Mouse (Mus musculus) right cerebral cortex, adult 2 months (tissue): ENCODE results near the gene Faap24.

Experiments used
- DNase-seq, 2 experiments: peaks; one replicate each; pipeline ENCODE4 v3.0.0; 2021 to 2022; ENCODE audit warnings: low spot score in 2 of 2

The Faap24 gene

DNA sequence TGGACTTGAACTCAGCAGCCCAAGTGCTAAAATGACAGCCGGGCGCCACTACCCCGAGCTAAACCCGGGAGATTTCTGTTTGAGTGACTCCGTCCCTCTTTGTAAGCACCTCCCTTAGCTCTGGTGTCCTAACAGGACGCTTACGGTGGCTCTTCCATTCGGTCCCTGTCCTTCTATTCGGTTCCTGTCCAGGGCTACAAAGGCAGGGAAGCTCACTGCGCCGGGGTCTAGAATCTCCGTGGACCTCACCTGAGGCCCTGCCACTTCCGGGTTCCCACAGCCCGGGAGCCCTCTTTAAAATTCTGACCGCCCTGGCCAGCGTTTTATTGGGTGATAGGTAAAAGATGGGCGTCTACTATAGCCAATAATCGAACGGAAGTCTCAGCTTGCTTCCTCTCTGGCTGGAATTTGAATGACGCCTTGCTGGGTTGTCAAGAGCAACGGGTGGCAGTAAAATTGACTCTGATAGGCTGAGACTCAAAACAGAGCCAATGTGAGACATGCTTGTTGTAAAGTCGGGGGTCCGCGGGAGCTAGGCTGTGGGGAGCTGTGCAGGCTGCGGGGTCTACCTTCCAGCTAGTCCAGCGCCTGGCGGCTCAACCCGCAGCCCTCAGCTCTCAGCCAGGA lies at the start of gene Faap24, which contains the start of gene Cep89:
Gene Faap24 (minus strand): TSS at position 295 of the 627 bp plus-strand sequence.
Gene Cep89 (plus strand): TSS at position 494 of the 627 bp plus-strand sequence.
- DNase-seq: peak; percentile 98

DNA sequence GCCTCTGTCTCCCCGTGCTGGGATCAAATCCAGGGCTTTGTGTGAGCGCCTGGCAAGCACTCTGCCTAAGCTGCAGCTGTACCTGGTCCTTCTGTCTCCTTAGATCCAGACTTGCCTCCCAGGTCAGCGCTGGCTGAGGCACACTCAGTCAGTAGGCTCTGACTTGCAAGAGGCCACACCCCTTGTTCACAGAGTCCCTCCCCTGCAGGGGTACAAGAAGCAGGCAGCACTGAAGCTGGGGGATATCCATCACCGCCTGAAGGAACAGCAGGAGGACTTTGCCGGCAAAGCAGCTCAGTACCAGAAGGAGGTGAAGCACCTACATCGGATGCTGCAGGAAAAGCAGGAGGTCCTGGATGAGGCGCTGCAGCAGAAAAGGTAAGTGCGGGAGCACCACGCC lies 38.6 kb upstream of the Faap24 start:
- no peak for DNase-seq

- no peak for DNase-seq
These were observed 31.5 kb upstream of the Faap24 start for GRCm38 (mm10) chr7:35428146-35428545.

DNA sequence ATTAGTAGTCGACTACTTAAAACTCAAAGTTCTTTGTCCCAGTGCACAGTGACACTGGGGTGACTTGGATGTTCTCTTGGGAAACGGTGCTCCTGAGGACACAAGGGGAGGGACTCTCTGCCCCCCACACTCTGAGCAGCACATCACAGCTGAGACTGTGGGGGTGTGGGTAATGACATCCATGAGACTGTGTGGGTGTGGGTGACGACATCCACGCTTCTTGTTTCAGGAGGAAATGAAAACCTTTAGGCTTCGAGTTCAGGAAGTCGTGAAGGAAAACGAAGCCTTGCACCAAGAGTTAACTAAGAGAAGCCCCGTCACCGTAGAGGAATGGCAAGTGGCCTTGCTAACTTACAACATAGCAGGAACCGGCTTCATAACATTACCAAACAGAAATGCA lies 26.4 kb upstream of the Faap24 start:
- no peak for DNase-seq

DNA sequence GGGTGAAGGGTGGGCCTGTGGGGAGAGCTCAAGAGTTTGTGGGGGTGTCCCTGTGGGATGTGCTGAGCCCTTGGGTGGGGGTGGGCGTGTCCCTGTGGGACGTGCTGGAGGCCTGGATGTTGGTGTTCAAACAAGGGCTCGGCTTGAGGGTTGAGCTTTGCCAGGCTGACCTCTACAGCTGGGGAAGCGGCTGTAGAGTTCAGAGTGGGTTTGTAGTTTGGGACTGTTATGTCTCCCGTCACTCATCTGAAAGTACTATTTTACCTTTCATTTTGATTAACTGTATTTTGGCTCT lies 20.0 kb upstream of the Faap24 start:
- DNase-seq: no peak

GRCm38 (mm10) chr7:35415801-35416653 lies 19.4 kb upstream of the Faap24 start:
- no peak for DNase-seq

- DNase-seq: no peak
These were observed 18.6 kb upstream of the Faap24 start for GRCm38 (mm10) chr7:35415226-35415625.

- DNase-seq: no peak
These were observed 4.5 kb upstream of the Faap24 start for GRCm38 (mm10) chr7:35401169-35401568.

DNA sequence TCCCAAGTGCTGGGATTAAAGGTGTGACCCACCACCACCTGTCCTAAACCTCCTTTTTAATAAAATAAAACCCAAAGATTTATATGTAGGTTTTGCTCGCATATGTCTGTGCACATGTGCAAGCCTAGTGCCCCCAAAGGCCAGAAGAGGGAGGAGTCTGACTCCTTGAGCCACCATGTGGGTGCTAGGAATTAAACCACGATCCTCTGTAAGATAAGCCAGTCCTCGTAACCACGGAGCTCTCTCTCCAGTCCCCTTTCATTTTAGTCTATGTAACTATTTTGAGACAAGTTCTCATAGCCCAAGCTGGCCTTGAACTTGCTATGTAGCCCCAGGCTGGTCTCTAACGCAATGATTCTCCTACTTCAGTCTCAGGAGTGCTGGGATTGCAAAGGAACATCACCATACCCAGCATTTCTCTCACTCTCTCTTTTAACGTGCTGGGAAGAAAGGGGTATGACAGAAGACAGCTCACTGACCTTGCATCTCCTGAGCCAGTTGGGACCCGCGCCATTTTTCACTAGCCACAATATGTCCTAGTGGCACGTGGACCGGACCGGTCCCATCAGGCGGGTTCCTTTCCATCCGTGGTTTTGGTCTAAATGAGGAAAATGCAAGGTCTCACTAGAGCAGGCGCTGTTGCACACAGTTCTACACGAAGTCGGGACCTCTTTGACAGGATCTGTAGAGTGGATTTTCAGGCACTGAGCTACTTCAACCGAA lies 741 bp downstream of the Faap24 start:
- DNase-seq: peak in 1 of 2 experiments; percentile 11

DNA sequence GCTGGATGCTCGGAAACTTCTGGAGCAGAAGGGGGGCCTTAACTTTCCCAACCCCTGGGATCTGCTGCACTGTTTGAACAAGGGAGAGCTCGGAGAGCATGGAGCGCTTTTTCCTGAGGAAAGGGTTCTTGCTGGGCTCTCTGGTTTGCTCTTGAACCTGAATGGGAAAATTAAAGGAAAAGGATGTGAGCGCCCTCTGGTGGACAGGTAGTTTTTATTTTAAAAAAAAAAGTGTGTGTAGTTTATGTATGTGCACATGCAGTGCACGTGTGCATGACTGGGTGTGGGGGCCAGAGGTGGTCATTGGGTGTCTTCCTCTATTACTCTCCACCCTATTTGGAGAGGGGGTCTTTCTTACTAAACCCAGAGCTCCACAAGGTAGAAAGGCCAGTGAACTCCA lies 3.7 kb downstream of the Faap24 start:
- DNase-seq: peak in 1 of 2 experiments; percentile 57

GRCm38 (mm10) chr7:35388694-35389093 lies 7.9 kb downstream of the Faap24 start:
- DNase-seq: no peak

DNA sequence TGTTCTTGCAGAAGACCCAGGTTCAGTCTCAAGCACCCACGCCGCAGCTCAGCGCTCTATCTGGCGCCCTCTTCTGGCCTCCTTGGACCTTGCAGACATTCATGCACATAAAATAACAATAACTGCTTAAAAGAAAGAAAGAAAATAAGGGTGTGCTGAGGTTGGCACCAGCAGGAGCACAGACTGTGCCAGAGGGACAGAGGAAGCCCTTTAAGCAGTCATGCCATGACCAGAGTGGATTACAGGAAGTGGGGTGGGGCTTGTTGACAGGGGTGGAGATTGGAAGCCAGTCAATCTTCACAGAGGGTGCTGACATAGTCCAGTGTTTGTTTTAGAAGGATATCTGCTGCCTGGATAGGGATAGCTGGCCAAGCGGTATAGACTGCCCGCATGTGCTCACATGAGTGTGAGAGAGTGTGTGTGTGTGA lies 10.1 kb downstream of the Faap24 start:
- no peak for DNase-seq

- no peak for DNase-seq
These were observed 13.8 kb downstream of the Faap24 start for GRCm38 (mm10) chr7:35382706-35383353.

GRCm38 (mm10) chr7:35381861-35382260 lies 14.8 kb downstream of the Faap24 start:
- no peak for DNase-seq

DNA sequence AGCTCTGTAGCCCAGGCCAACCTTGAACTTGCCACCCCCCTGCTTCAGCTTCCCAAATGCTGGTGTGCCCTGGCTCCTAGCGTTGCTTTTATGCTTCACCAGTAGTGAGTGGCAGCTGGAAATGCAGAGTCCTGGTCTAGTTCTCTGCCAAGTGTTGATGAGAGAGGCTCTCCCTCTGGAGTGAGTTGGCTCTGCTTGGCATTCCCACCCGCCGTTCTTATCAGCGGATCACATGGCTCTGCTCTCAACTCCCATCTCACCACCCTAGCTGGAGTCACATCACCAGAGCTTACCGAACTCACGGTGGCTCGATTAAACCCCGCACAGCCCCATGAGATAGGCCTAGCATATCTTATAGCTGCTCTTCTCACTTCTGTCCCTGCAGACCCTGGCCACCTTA lies 16.3 kb downstream of the Faap24 start:
- no peak for DNase-seq

DNA sequence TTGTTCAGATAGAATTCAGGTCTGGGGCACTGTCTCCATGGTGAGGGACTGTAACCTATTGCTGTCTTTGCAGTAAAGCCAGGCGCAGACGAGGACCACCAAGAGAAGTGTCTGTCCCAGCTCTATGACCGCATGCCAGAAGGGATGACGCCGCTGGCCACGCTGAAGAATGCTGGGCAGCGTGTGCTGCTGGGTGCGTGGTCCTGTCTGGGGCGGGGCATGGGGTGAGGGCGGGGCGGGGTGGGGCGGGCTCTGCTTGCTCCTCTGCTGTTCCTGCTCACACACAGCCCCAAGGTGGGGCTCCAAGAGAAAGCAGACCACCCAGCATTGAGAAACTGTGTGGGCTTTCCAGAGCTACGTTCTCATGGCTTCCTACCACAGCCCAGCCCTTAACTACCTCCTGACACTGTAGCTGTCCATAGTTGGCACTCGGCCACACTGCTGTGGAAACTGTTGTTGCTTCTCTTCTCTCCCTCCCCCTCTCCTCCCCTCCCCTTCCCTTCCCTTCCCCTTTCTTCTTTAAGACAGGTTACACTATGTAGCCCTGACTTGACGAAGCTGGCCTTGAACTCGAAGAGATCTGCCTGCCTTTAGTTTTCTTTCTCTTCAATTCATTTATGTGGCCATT lies 17.0 kb downstream of the Faap24 start:
- no peak for DNase-seq

DNA sequence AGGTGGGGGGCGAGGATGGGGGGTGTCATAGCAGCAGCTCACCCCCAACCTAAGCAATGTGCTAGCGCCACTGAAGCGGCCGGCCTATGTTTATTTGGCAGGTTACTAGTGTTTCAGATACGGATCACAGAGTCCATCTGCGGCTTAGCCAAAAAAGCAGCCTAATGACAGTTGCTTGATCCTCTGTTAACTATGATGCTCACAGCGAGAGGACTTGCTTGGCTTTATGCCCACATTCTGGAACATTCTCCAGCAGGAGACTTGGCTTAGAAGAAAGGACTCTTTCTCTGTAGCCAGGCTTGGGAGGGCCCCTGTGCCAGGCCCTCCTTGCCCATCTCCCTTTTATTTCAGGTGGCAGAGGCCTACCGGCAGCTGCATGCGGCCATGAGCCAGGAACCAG lies 20.0 kb downstream of the Faap24 start:
- DNase-seq: no peak

GRCm38 (mm10) chr7:35374265-35374664 lies 22.4 kb downstream of the Faap24 start:
- no peak for DNase-seq

DNA sequence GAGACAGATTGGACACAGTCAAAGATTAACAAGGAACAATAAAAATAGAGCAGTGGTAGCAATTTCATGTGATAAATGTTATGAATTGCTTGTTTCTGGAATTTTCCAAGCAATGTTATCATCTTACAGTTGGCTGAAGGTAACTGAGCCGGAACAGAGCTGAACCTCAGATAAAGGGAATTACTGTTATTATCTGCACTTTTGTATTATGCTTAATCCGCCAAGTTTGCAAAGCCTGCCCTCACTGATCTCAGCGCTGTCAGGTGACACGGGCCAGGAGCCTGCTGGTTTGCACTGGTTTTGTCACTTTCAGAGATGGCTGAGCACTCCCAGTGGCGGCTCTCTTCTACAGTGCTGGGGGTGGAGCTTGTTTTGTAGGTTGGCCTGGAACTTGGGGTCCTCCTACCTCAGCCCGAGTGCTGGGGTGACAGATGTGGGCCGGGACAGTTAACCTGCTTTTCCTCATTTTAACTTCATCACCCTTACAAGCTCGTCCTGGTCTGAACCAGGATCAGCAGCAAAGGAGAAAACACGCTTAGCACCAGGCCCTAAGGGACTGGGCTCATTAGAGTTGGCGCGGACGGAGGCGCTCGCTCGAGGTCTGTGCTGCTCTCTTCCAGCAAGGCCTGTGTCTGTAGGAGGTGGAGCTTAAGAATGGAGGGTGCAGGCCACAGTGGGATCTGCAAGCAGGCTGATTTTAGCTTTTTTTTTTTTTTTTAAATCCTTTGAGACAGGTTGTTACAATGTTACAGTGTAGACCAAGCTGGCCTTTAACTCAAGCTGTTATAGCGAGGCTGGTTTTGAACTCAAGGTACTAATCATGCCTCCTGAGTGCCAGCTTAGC lies 23.3 kb downstream of the Faap24 start:
- DNase-seq: no peak

GRCm38 (mm10) chr7:35372483-35373017 lies 24.1 kb downstream of the Faap24 start:
- no peak for DNase-seq
